Mouse (Mus musculus) spleen, adult 2 months (tissue): ENCODE results near the gene Lrrc25.

Experiments
- CTCF ChIP-seq: fragments of 200-500 bp; IDR thresholded peaks from 2 replicates; pipeline ENCODE4 v1.5.1; 2011; ENCODE audit warnings: mild to moderate bottlenecking, inconsistent platforms; ENCODE audit not compliant: insufficient read depth, insufficient read length, insufficient replicate concordance; ENCODE audit errors: extremely low read depth
- POLR2A ChIP-seq: fragments of 200-500 bp; IDR thresholded peaks from 2 replicates; pipeline ENCODE4 v1.6.1; 2011; ENCODE audit warnings: low read depth, low read length, inconsistent platforms

- TF ChIP-seq CTCF (no peak), POLR2A (no peak)
Observed at GRCm38 (mm10) chr8:70615281-70615680, 674 bp upstream of the Lrrc25 start.
